Mouse (Mus musculus): Measurements from ENCODE around the gene Atpaf2. TPM values are rescaled to one million over a fixed set of nuclear protein-coding genes. Genes with fewer than 3 reads are reported as not detected.

Gene Atpaf2
- 47.9 and 53.1 TPM in 2 replicates for polyA plus RNA-seq (2014; fragmentation: Nextera tagmentation; extraction: Ambion mirVana)

- H3K4me1 ChIP-seq (ENCODE audit: control insufficient read depth, insufficient read depth, low read length), result peaks cover 4% of the 10 kb centered on the region
- ATAC-seq (replicated peaks; ENCODE audit: insufficient number of reproducible peaks, low FRiP score, low TSS enrichment, low read depth), result peak; percentile 58
- H3K9ac ChIP-seq (replicated peaks; ENCODE audit: low read length), result peak within 1 kb of the TSS; percentile 94
- peak within 1 kb of the TSS; percentile 73 for H3K27ac ChIP-seq (replicated peaks; ENCODE audit: low read depth, low read length)
- no peaks in the 10 kb centered on the region for H3K27me3 ChIP-seq (ENCODE audit: control insufficient read depth, insufficient read depth, low read length)
- peak within 1 kb of the TSS; percentile 89 for H3K4me3 ChIP-seq (ENCODE audit: low read depth, low read length)
- under 1% methylated on average over 36 of the region's 39 CpGs for WGBS
- peak within 1 kb of the TSS; percentile 93 for H3K4me2 ChIP-seq (ENCODE audit: low read depth, low read length)
- H3K36me3 ChIP-seq (replicated peaks; ENCODE audit: control insufficient read depth, insufficient read depth, low read depth, low read length), result no peaks in the 10 kb centered on the region
- no peaks in the 10 kb centered on the region for H3K9me3 ChIP-seq (replicated peaks; ENCODE audit: control insufficient read depth, low read length)
- DNase-seq (ENCODE audit: low spot score), result peak; percentile 41
These were observed at the start of gene Atpaf2 for GRCm38 (mm10) chr11:60417717-60418472. Gene Atpaf2, minus strand, starts transcription at chr11:60418457.

GRCm38 (mm10) chr11:60465943-60466380 is 47.7 kb upstream of the Atpaf2 start:
- no peak for ATAC-seq (replicated peaks; ENCODE audit: insufficient number of reproducible peaks, low FRiP score, low TSS enrichment, low read depth)
- WGBS, result 98% methylated on average over 2 of the region's 2 CpGs

GRCm38 (mm10) chr11:60457973-60458372 is 39.7 kb upstream of the Atpaf2 start:
- Histone ChIP-seq H3K4me1 (ENCODE audit: control insufficient read depth, insufficient read depth, low read length) (no peaks in the 10 kb centered on the region), H3K4me2 (ENCODE audit: low read depth, low read length) (no peak overlapping the region), H3K36me3 (replicated peaks; ENCODE audit: control insufficient read depth, insufficient read depth, low read depth, low read length) (peaks cover 3% of the 10 kb centered on the region), H3K9ac (replicated peaks; ENCODE audit: low read length) (no peak overlapping the region), H3K27ac (replicated peaks; ENCODE audit: low read depth, low read length) (no peak overlapping the region), H3K9me3 (replicated peaks; ENCODE audit: control insufficient read depth, low read length) (no peaks in the 10 kb centered on the region), H3K27me3 (ENCODE audit: control insufficient read depth, insufficient read depth, low read length) (no peaks in the 10 kb centered on the region), H3K4me3 (ENCODE audit: low read depth, low read length) (no peak overlapping the region)
- DNase-seq (ENCODE audit: low spot score) (no peak), ATAC-seq (replicated peaks; ENCODE audit: insufficient number of reproducible peaks, low FRiP score, low TSS enrichment, low read depth) (no peak)
- 85% methylated on average over 1 of the region's 1 CpGs for WGBS

More at GRCm38 (mm10) chr11:60465943-60466380, 47.7 kb upstream of the Atpaf2 start:
- Histone ChIP-seq H3K4me2 (ENCODE audit: low read depth, low read length) (no peak overlapping the region), H3K9me3 (replicated peaks; ENCODE audit: control insufficient read depth, low read length) (no peaks in the 10 kb centered on the region), H3K36me3 (replicated peaks; ENCODE audit: control insufficient read depth, insufficient read depth, low read depth, low read length) (peaks cover 11% of the 10 kb centered on the region), H3K4me3 (ENCODE audit: low read depth, low read length) (no peak overlapping the region), H3K27me3 (ENCODE audit: control insufficient read depth, insufficient read depth, low read length) (no peaks in the 10 kb centered on the region), H3K27ac (replicated peaks; ENCODE audit: low read depth, low read length) (no peak overlapping the region), H3K9ac (replicated peaks; ENCODE audit: low read length) (no peak overlapping the region), H3K4me1 (ENCODE audit: control insufficient read depth, insufficient read depth, low read length) (no peaks in the 10 kb centered on the region)
- peak; percentile 61 for DNase-seq (ENCODE audit: low spot score)

- Histone ChIP-seq H3K4me2 (ENCODE audit: low read depth, low read length) (peak overlapping the region; percentile 74), H3K4me1 (ENCODE audit: control insufficient read depth, insufficient read depth, low read length) (no peaks in the 10 kb centered on the region), H3K27ac (replicated peaks; ENCODE audit: low read depth, low read length) (no peak overlapping the region), H3K4me3 (ENCODE audit: low read depth, low read length) (peak overlapping the region; percentile 62), H3K9me3 (replicated peaks; ENCODE audit: control insufficient read depth, low read length) (no peaks in the 10 kb centered on the region), H3K9ac (replicated peaks; ENCODE audit: low read length) (peak overlapping the region; percentile 70), H3K36me3 (replicated peaks; ENCODE audit: control insufficient read depth, insufficient read depth, low read depth, low read length) (no peaks in the 10 kb centered on the region), H3K27me3 (ENCODE audit: control insufficient read depth, insufficient read depth, low read length) (no peaks in the 10 kb centered on the region)
- DNase-seq (ENCODE audit: low spot score), result no peak
- under 1% methylated on average over 17 of the region's 17 CpGs for WGBS
- ATAC-seq (replicated peaks; ENCODE audit: insufficient number of reproducible peaks, low FRiP score, low TSS enrichment, low read depth), result peak; percentile 7; the same call in 1 of the 2 replicates
These were observed 36.5 kb upstream of the Atpaf2 start for GRCm38 (mm10) chr11:60454745-60455087.

GRCm38 (mm10) chr11:60454080-60454744 is 36.0 kb upstream of the Atpaf2 start, which contains the start of gene Drg2:
Gene Drg2, plus strand, starts transcription at chr11:60454591.
- H3K27ac ChIP-seq (replicated peaks; ENCODE audit: low read depth, low read length), result no peak within 1 kb of the TSS
- H3K9me3 ChIP-seq (replicated peaks; ENCODE audit: control insufficient read depth, low read length), result no peaks in the 10 kb centered on the region
- WGBS, result 5% methylated on average over 27 of the region's 27 CpGs
- peak within 1 kb of the TSS; percentile 74 for H3K4me2 ChIP-seq (ENCODE audit: low read depth, low read length)
- no peaks in the 10 kb centered on the region for H3K36me3 ChIP-seq (replicated peaks; ENCODE audit: control insufficient read depth, insufficient read depth, low read depth, low read length)
- no peaks in the 10 kb centered on the region for H3K27me3 ChIP-seq (ENCODE audit: control insufficient read depth, insufficient read depth, low read length)
- DNase-seq (ENCODE audit: low spot score) (peak; percentile 92), ATAC-seq (replicated peaks; ENCODE audit: insufficient number of reproducible peaks, low FRiP score, low TSS enrichment, low read depth) (peak; percentile 89)
- H3K9ac ChIP-seq (replicated peaks; ENCODE audit: low read length), result peak within 1 kb of the TSS; percentile 70
- H3K4me3 ChIP-seq (ENCODE audit: low read depth, low read length), result peak within 1 kb of the TSS; percentile 62
- H3K4me1 ChIP-seq (ENCODE audit: control insufficient read depth, insufficient read depth, low read length), result no peaks in the 10 kb centered on the region

GRCm38 (mm10) chr11:60444007-60444406 is 25.8 kb upstream of the Atpaf2 start:
- WGBS, result 80% methylated on average over 4 of the region's 4 CpGs
- no peaks in the 10 kb centered on the region for H3K4me1 ChIP-seq (ENCODE audit: control insufficient read depth, insufficient read depth, low read length)
- DNase-seq (ENCODE audit: low spot score) (no peak), ATAC-seq (replicated peaks; ENCODE audit: insufficient number of reproducible peaks, low FRiP score, low TSS enrichment, low read depth) (no peak)
- H3K4me2 ChIP-seq (ENCODE audit: low read depth, low read length), result no peak overlapping the region
- no peak overlapping the region for H3K27ac ChIP-seq (replicated peaks; ENCODE audit: low read depth, low read length)
- no peak overlapping the region for H3K9ac ChIP-seq (replicated peaks; ENCODE audit: low read length)
- no peaks in the 10 kb centered on the region for H3K9me3 ChIP-seq (replicated peaks; ENCODE audit: control insufficient read depth, low read length)
- H3K36me3 ChIP-seq (replicated peaks; ENCODE audit: control insufficient read depth, insufficient read depth, low read depth, low read length), result no peaks in the 10 kb centered on the region; the same call in none of the 2 replicates
- H3K4me3 ChIP-seq (ENCODE audit: low read depth, low read length), result no peak overlapping the region
- no peaks in the 10 kb centered on the region for H3K27me3 ChIP-seq (ENCODE audit: control insufficient read depth, insufficient read depth, low read length)

- DNase-seq (ENCODE audit: low spot score) (no peak), ATAC-seq (replicated peaks; ENCODE audit: insufficient number of reproducible peaks, low FRiP score, low TSS enrichment, low read depth) (no peak)
- Histone ChIP-seq H3K4me3 (ENCODE audit: low read depth, low read length) (no peak overlapping the region), H3K4me1 (ENCODE audit: control insufficient read depth, insufficient read depth, low read length) (no peaks in the 10 kb centered on the region), H3K27me3 (ENCODE audit: control insufficient read depth, insufficient read depth, low read length) (no peaks in the 10 kb centered on the region), H3K9ac (replicated peaks; ENCODE audit: low read length) (no peak overlapping the region), H3K27ac (replicated peaks; ENCODE audit: low read depth, low read length) (no peak overlapping the region), H3K9me3 (replicated peaks; ENCODE audit: control insufficient read depth, low read length) (no peaks in the 10 kb centered on the region), H3K36me3 (replicated peaks; ENCODE audit: control insufficient read depth, insufficient read depth, low read depth, low read length) (no peaks in the 10 kb centered on the region; the same call in none of the 2 replicates), H3K4me2 (ENCODE audit: low read depth, low read length) (no peak overlapping the region)
- 89% methylated on average over 6 of the region's 6 CpGs for WGBS
These were observed 24.6 kb upstream of the Atpaf2 start for GRCm38 (mm10) chr11:60442896-60443295.

- 41% methylated on average over 7 of the region's 7 CpGs for WGBS
- no peaks in the 10 kb centered on the region for H3K4me1 ChIP-seq (ENCODE audit: control insufficient read depth, insufficient read depth, low read length)
- H3K9ac ChIP-seq (replicated peaks; ENCODE audit: low read length), result no peak overlapping the region
- ATAC-seq (replicated peaks; ENCODE audit: insufficient number of reproducible peaks, low FRiP score, low TSS enrichment, low read depth) (no peak), DNase-seq (ENCODE audit: low spot score) (no peak)
- H3K36me3 ChIP-seq (replicated peaks; ENCODE audit: control insufficient read depth, insufficient read depth, low read depth, low read length), result no peaks in the 10 kb centered on the region; the same call in none of the 2 replicates
- H3K4me3 ChIP-seq (ENCODE audit: low read depth, low read length), result no peak overlapping the region
- no peak overlapping the region for H3K4me2 ChIP-seq (ENCODE audit: low read depth, low read length)
- no peak overlapping the region for H3K27ac ChIP-seq (replicated peaks; ENCODE audit: low read depth, low read length)
- no peaks in the 10 kb centered on the region for H3K27me3 ChIP-seq (ENCODE audit: control insufficient read depth, insufficient read depth, low read length)
- no peaks in the 10 kb centered on the region for H3K9me3 ChIP-seq (replicated peaks; ENCODE audit: control insufficient read depth, low read length)
These were observed 21.9 kb upstream of the Atpaf2 start for GRCm38 (mm10) chr11:60440176-60440575.
